Mouse (Mus musculus) thymus, adult 2 months (tissue): ENCODE measurements around the gene Ccdc174.

ENCODE experiments used
- CTCF ChIP-seq: fragments of 200-500 bp; IDR thresholded peaks from 2 replicates; pipeline ENCODE4 v1.5.1; 2012; ENCODE audit warnings: mild to moderate bottlenecking, control low read depth, low read length, moderate library complexity, borderline replicate concordance; ENCODE audit not compliant: control insufficient read depth, poor library complexity, insufficient read depth; ENCODE audit errors: extremely low read depth
- POLR2A ChIP-seq: fragments of 200-500 bp; IDR thresholded peaks from 2 replicates; pipeline ENCODE4 v1.6.1; 2012; ENCODE audit warnings: mild to moderate bottlenecking, low read length, control low read depth, moderate library complexity; ENCODE audit not compliant: control insufficient read depth, poor library complexity, insufficient read depth; ENCODE audit errors: extremely low read depth

DNA sequence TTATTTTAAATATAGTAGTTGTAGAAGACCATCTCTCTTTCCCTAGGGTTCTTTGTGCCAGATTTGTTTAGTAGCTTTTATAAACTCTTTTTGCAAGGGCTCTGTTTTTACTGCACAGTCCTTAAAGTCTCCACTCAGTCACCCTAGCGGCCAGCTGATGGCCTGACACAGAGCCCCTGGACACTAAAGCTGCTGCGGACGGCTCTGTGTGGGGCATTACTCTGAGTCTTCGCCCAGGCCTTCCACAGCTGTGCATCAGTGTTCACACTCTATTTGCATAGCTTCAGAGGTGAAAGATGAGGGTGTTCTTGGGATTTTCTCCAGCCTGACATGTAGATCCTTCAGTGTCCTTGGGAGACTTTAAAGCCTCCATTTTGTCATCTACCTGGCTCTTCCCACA, 60.6 kb downstream of the Ccdc174 start:
- TF ChIP-seq CTCF (no peak), POLR2A (no peak)
